Mouse (Mus musculus) thymus, postnatal 14 days (tissue): ENCODE measurements around the gene Ccdc12.
A peak's percentile ranks its signal among the peaks of the same experiment; 100 is the strongest.

Experiments
- DNase-seq: peaks from one replicate; pipeline ENCODE4 v3.0.0; 2021

Ccdc12 gene

GRCm38 (mm10) chr9:110656249-110657221 is at the start of gene Ccdc12:
Gene Ccdc12, plus strand, starts transcription at chr9:110656503.
- DNase-seq, result peak; percentile 95

- no peak for DNase-seq
Observed at GRCm38 (mm10) chr9:110611471-110611870, 44.8 kb upstream of the Ccdc12 start.

GRCm38 (mm10) chr9:110617081-110617480 is 39.2 kb upstream of the Ccdc12 start:
- DNase-seq, result peak; percentile 5

- DNase-seq, result peak; percentile 14
Observed at GRCm38 (mm10) chr9:110620180-110620579, 36.1 kb upstream of the Ccdc12 start.

GRCm38 (mm10) chr9:110620685-110621084 is 35.6 kb upstream of the Ccdc12 start:
- no peak for DNase-seq

GRCm38 (mm10) chr9:110622621-110623219 is 33.6 kb upstream of the Ccdc12 start:
- DNase-seq, result no peak

- DNase-seq, result no peak
Observed at GRCm38 (mm10) chr9:110623416-110624195, 32.7 kb upstream of the Ccdc12 start.

GRCm38 (mm10) chr9:110624361-110625166 is 31.7 kb upstream of the Ccdc12 start, which contains the start of gene Nradd:
Gene Nradd, minus strand, starts transcription at chr9:110624452.
- no peak for DNase-seq

GRCm38 (mm10) chr9:110625350-110625908 is 30.9 kb upstream of the Ccdc12 start:
- no peak for DNase-seq

GRCm38 (mm10) chr9:110630171-110630570 is 26.1 kb upstream of the Ccdc12 start:
- no peak for DNase-seq

GRCm38 (mm10) chr9:110631191-110631590 is 25.1 kb upstream of the Ccdc12 start:
- DNase-seq, result peak; percentile 65

GRCm38 (mm10) chr9:110631651-110632275 is 24.5 kb upstream of the Ccdc12 start:
- DNase-seq, result no peak

- DNase-seq, result no peak
Observed at GRCm38 (mm10) chr9:110632671-110633070, 23.6 kb upstream of the Ccdc12 start.

- no peak for DNase-seq
Observed at GRCm38 (mm10) chr9:110633882-110634281, 22.4 kb upstream of the Ccdc12 start.

GRCm38 (mm10) chr9:110635225-110635624 is 21.1 kb upstream of the Ccdc12 start:
- DNase-seq, result peak; percentile 94

- no peak for DNase-seq
Observed at GRCm38 (mm10) chr9:110638611-110639021, 17.7 kb upstream of the Ccdc12 start.

GRCm38 (mm10) chr9:110641006-110641405 is 15.3 kb upstream of the Ccdc12 start:
- no peak for DNase-seq

GRCm38 (mm10) chr9:110642812-110643524 is 13.3 kb upstream of the Ccdc12 start:
- DNase-seq, result no peak

GRCm38 (mm10) chr9:110643787-110644186 is 12.5 kb upstream of the Ccdc12 start:
- no peak for DNase-seq

- DNase-seq, result peak; percentile 38
Observed at GRCm38 (mm10) chr9:110644295-110644694, 12.0 kb upstream of the Ccdc12 start.

GRCm38 (mm10) chr9:110645219-110645618 is 11.1 kb upstream of the Ccdc12 start:
- DNase-seq, result peak; percentile 93
